Mouse (Mus musculus): ENCODE measurements around the gene Smg1. TPM values are rescaled to one million over a fixed set of nuclear protein-coding genes. Genes with fewer than 3 reads are reported as not detected.

The Smg1 gene
- polyA plus RNA-seq, 1 experiment from 2014 or later = 10.8 TPM

Other genes starting within 250 kb of the Smg1 start
- 565 and 598 TPM in 2 replicates for gene Rps15a, start 127.5 kb downstream of the Smg1 start, polyA plus RNA-seq (2016; fragmentation: Nextera tagmentation; extraction: Ambion mirVana)
- gene Arl6ip1, start 114.0 kb downstream of the Smg1 start, polyA plus RNA-seq (2016; fragmentation: Nextera tagmentation; extraction: Ambion mirVana) = 254 and 292 TPM in 2 replicates
- 0.14 and 0.45 TPM in 2 replicates for gene Syt17, start 204.6 kb upstream of the Smg1 start, polyA plus RNA-seq (2016; fragmentation: Nextera tagmentation; extraction: Ambion mirVana)
- gene Itpripl2, start 248.3 kb upstream of the Smg1 start, polyA plus RNA-seq (2016; fragmentation: Nextera tagmentation; extraction: Ambion mirVana) = 1.2 and 1.3 TPM in 2 replicates